Mouse (Mus musculus) neural tube, embryonic 11.5 days (tissue): ENCODE measurements around the gene Stat3. TPM values are rescaled to one million over a fixed set of nuclear protein-coding genes. Genes with fewer than 3 reads are reported as not detected.

Source experiments
- ATAC-seq: fragments of 200-750 bp; cut with Nextera tagmentation; 2 replicates; pipeline ENCODE4 v1.8.0; 2017; ENCODE audit warnings: moderate number of reproducible peaks, mild to moderate bottlenecking, moderate TSS enrichment, moderate library complexity; ENCODE audit not compliant: insufficient read depth, low FRiP score, low TSS enrichment
- DNase-seq: peaks from one replicate; pipeline ENCODE4 v3.0.0-alpha.2; 2015; ENCODE audit warnings: low spot score
- H3K27ac ChIP-seq: fragments of 300-500 bp; sonication (generic); 2 replicates; pipeline ENCODE4 v1.5.1; 2014; ENCODE audit warnings: low read depth, mild to moderate bottlenecking, low read length
- H3K27me3 ChIP-seq: fragments of 300-500 bp; sonication (generic); 2 replicates; pipeline ENCODE4 v1.6.1; 2014; ENCODE audit warnings: mild to moderate bottlenecking, low read length, mixed read lengths; ENCODE audit not compliant: control insufficient read depth, insufficient read depth
- H3K36me3 ChIP-seq: fragments of 300-500 bp; sonication (generic); 2 replicates; pipeline ENCODE4 v1.6.1; 2014; ENCODE audit warnings: mild to moderate bottlenecking, low read length, moderate library complexity, mixed read lengths; ENCODE audit not compliant: control insufficient read depth, insufficient read depth
- H3K4me1 ChIP-seq: fragments of 300-500 bp; sonication (generic); 2 replicates; pipeline ENCODE4 v1.6.1; 2014; ENCODE audit warnings: low read length, mixed read lengths; ENCODE audit not compliant: control insufficient read depth, insufficient read depth
- H3K4me2 ChIP-seq: fragments of 300-500 bp; sonication (generic); 2 replicates; pipeline ENCODE4 v1.6.1; 2014; ENCODE audit warnings: low read depth, mild to moderate bottlenecking, moderate library complexity
- H3K4me3 ChIP-seq: fragments of 300-500 bp; sonication (generic); 2 replicates; pipeline ENCODE4 v1.5.1; 2014; ENCODE audit warnings: low read depth, low read length
- H3K9ac ChIP-seq: fragments of 300-500 bp; sonication (generic); 2 replicates; pipeline ENCODE4 v1.6.1; 2014; ENCODE audit warnings: mild to moderate bottlenecking, low read length
- H3K9me3 ChIP-seq: fragments of 300-500 bp; sonication (generic); 2 replicates; pipeline ENCODE4 v1.6.1; 2016; ENCODE audit warnings: low read length; ENCODE audit not compliant: control insufficient read depth
- WGBS: fragments of 180-500 bp; shearing (Covaris S2); extraction: QIAGEN DNeasy Blood & Tissue Kit; methylation state at CpG from one replicate; pipeline ENCODE4 v1.1.7; 2014; 5-methylcytosine and 5-hydroxymethylcytosine counted together
- polyA plus RNA-seq: library from polyadenylated mRNA; unstranded; fragments of >200 nt; fragmentation: Nextera tagmentation; extraction: Ambion mirVana; gene quantifications from 2 replicates; pipeline ENCODE4 v1.2.1, GENCODE M21; 2014

Stat3 gene
- polyA plus RNA-seq: 34.7 and 42.1 TPM in 2 replicates

DNA sequence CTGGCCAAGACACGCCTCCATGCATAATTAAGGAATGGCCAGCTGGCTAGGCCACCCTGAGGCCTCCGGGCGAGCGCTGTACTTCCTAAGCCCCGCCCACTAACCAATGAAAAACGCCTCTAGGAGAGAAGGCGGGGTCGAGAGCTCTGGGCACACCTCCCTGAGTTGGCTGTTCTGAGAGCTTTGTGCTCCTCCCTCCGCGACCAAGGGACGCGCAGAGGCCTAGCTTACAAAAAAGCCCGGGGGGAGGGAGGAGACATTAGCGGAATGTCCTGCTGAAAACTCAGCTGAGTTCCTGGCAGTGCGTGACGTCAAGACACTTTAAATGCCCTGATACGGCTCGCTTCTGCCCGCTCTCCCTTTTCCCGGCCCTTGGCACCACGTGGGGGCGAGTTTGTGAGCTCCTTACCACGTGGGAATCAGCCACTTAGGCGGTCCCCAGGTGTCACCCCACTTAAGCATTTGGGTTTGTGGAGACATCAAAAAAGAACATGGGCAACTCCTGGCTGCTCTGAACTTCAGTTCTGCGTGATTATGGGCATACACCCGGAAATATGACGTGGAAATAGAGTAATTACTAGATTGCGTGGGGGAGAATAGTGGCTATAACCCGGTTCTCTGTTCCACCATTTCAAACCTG is at the start of gene Stat3:
Gene Stat3, minus strand, starts transcription at position 29 of the 640 bp plus-strand sequence.
- Histone ChIP-seq H3K27me3 (no peaks in the 10 kb centered on the region), H3K4me3 (peak within 1 kb of the TSS; percentile 76), H3K4me1 (peaks cover 2% of the 10 kb centered on the region; the same call in 1 of the 2 replicates), H3K4me2 (peak within 1 kb of the TSS; percentile 67), H3K9ac (peak within 1 kb of the TSS; percentile 85), H3K9me3 (no peaks in the 10 kb centered on the region), H3K36me3 (no peaks in the 10 kb centered on the region), H3K27ac (peak within 1 kb of the TSS; percentile 64)
- under 1% methylated on average over 29 of the region's 29 CpGs for WGBS
- peak; percentile 93 for ATAC-seq
- peak; percentile 100 for DNase-seq

DNA sequence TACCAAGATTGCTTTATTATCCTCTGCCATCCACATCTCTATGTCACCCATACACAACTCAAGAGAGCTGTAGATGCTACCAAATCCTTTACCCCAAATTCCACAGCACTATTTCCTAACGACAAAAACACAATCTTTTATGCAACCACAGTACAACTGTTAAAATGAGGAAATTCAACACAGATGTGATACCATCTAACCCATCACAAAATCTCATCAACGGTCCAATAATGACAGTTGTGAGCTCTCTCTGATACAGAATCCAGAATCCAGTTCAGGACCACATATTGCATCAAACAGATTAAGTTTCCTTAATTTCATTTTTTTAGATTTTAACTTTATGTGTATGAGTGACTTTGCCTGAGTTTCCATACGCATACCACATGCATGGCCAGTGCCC is 49.3 kb upstream of the Stat3 start:
- WGBS: 87% methylated on average over 3 of the region's 3 CpGs
- no peaks in the 10 kb centered on the region for H3K36me3 ChIP-seq
- no peaks in the 10 kb centered on the region for H3K9me3 ChIP-seq
- ATAC-seq (no peak), DNase-seq (no peak)
- H3K9ac ChIP-seq: no peak overlapping the region
- no peak overlapping the region for H3K27ac ChIP-seq
- H3K4me3 ChIP-seq: no peak overlapping the region
- no peak overlapping the region for H3K4me2 ChIP-seq
- no peaks in the 10 kb centered on the region for H3K27me3 ChIP-seq
- no peaks in the 10 kb centered on the region for H3K4me1 ChIP-seq

DNA sequence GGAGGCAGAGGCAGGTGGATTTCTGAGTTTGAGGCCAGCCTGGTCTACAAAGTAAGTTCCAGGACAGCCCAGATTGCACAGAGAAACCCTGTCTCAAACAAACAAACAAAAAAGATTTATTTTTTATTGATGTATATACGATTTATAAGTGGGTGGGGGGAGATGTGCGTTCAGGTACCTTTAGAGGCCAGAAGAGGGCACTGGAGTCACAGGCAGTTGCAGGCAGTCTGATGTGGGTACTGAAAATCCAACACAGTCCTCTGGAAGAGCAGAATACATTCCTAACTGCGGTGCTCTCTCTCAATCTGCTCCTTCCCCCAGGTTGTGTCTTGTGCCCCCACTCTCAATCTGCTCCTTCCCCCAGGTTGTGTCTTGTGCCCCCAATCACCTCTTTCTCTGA is 46.3 kb upstream of the Stat3 start:
- 52% methylated on average over 3 of the region's 3 CpGs for WGBS
- no peaks in the 10 kb centered on the region for H3K9me3 ChIP-seq
- no peaks in the 10 kb centered on the region for H3K36me3 ChIP-seq
- no peak overlapping the region for H3K4me2 ChIP-seq
- H3K9ac ChIP-seq: no peak overlapping the region
- H3K27me3 ChIP-seq: peaks cover 4% of the 10 kb centered on the region; the same call in 1 of the 2 replicates
- no peak for ATAC-seq
- no peak overlapping the region for H3K27ac ChIP-seq
- no peak overlapping the region for H3K4me3 ChIP-seq
- no peaks in the 10 kb centered on the region for H3K4me1 ChIP-seq
- DNase-seq: no peak

DNA sequence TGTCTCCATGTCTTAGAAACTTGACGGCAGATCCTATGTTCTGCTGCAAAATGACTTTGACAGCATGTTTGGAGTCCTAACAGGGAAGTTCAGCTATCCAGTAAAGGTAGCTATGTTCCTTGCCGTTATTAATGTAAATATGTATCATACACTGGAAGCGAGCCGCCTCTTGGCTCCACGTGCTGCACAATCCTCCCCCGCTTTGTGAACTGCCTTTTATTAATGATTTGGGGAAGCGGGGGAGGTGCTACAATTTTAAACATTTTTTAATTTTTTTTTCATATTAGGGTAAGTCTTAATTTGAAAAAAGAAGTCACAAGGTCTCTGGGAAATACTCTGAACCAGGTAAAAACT is 44.4 kb upstream of the Stat3 start:
- Histone ChIP-seq H3K4me3 (no peak overlapping the region), H3K4me1 (no peaks in the 10 kb centered on the region), H3K9ac (no peak overlapping the region), H3K9me3 (no peaks in the 10 kb centered on the region), H3K36me3 (no peaks in the 10 kb centered on the region), H3K4me2 (no peak overlapping the region), H3K27ac (no peak overlapping the region), H3K27me3 (peaks cover 4% of the 10 kb centered on the region; the same call in 1 of the 2 replicates)
- DNase-seq (no peak), ATAC-seq (no peak)
- WGBS: 79% methylated on average over 7 of the region's 7 CpGs

DNA sequence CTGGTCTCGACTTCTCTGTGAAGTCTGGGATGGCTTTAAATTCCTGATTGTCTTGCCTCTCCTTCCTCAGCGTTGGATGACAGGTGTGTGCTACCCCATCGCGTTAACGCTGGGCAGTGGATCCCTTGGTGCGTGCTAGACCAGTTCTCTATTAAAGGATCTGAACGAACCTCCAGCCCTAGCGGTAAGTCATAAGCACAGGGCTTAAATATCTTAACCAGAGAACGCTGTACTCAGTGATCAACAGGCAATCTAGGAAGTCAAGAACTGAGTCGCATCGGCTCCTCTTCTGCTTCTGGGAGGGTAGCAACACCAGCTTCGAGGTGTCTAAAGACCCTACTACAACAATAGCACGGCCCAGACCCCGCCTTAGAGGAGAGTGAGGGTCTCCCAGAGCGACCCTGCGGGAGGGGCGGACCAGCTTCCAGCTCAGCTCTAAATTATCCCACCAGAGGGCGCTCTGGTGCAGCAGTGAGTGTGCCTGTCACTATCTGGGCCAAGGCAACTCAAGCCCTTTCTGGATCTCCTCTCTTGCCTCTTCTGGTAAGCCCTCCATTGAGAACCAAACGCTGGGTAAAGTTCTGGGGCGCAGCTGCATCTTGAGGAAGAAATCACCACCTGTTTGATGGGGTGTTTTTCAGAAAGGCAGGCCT is 43.9 kb upstream of the Stat3 start:
- WGBS: 4% methylated on average over 20 of the region's 20 CpGs
- no peak overlapping the region for H3K27ac ChIP-seq
- no peak for ATAC-seq

DNA sequence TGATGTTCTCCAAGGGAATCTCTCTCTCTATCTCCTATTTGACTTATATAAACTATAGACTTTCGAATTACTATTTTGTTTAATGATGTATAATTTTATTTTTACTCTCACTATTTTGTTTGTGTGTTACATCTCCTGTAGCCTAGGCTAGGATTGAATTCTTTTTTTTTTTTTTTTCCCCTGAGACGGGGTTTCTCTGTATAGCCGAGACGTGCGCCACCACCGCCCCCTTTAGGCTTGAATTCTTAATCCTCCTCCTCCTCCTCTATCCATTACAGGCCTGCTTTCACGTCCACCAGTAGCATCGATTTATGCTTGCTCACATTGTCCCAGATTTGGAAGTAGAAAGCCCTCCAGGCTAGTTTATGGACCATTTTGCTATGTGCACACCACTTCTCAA is 42.7 kb upstream of the Stat3 start:
- no peak overlapping the region for H3K4me2 ChIP-seq
- DNase-seq (no peak), ATAC-seq (no peak)
- no peaks in the 10 kb centered on the region for H3K36me3 ChIP-seq
- no peak overlapping the region for H3K27ac ChIP-seq
- WGBS: 13% methylated on average over 8 of the region's 8 CpGs
- H3K9ac ChIP-seq: no peak overlapping the region
- peaks cover 4% of the 10 kb centered on the region; the same call in 1 of the 2 replicates for H3K27me3 ChIP-seq
- no peak overlapping the region for H3K4me3 ChIP-seq
- H3K9me3 ChIP-seq: no peaks in the 10 kb centered on the region
- no peaks in the 10 kb centered on the region for H3K4me1 ChIP-seq

More for the DNA sequence above, 43.9 kb upstream of the Stat3 start:
- H3K4me2 ChIP-seq: peak overlapping the region; percentile 42
- H3K9ac ChIP-seq: no peak overlapping the region
- DNase-seq: peak; percentile 88
- H3K4me3 ChIP-seq: 0 out of 2 replicates have a peak overlapping the region, but pooled peaks have one; percentile 11
- H3K36me3 ChIP-seq: no peaks in the 10 kb centered on the region
- H3K27me3 ChIP-seq: peaks cover 4% of the 10 kb centered on the region; the same call in 1 of the 2 replicates
- no peaks in the 10 kb centered on the region for H3K4me1 ChIP-seq
- H3K9me3 ChIP-seq: no peaks in the 10 kb centered on the region

DNA sequence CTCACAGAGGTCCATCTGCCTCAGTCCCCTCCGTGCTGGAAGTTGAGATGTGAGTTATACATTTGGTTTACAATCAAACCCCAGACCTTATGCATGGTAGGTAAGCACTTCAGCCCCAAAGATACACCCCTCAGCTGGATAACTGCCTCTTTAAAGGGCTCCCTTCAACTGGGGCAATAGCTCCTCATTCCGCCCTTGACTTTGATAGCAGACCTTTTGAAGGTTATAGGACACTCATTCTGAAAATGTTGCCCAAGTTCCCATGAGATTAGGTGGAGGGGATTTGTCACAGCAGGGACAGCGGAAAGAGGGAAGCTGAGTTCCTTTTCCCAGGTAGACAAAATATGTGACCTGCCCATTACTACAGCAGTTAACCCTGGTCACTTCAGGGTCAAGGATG is 41.9 kb upstream of the Stat3 start:
- Histone ChIP-seq H3K9me3 (no peaks in the 10 kb centered on the region), H3K27ac (no peak overlapping the region), H3K36me3 (no peaks in the 10 kb centered on the region), H3K27me3 (peaks cover 4% of the 10 kb centered on the region; the same call in 1 of the 2 replicates), H3K9ac (no peak overlapping the region), H3K4me3 (no peak overlapping the region), H3K4me2 (no peak overlapping the region), H3K4me1 (no peaks in the 10 kb centered on the region)
- DNase-seq (no peak), ATAC-seq (no peak)
- 61% methylated on average over 3 of the region's 3 CpGs for WGBS

DNA sequence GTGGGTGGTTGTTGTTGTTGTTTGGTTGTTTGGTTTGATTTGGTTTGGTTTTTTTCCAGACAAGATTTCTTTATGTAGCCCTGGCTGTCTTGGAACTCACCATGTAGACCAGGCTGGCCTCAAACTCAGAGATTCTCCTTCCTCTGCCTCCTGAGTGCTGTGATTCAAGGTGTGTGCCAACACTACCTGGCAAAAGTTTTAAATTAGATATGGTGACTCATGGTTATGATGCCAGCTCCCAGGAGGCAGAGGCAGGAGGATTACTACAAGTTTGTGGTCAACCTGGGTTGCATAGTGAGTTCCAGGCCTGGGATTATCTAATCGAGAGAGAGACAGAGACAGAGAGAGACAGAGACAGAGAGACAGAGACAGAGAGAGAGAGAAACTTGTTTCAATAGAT is 41.1 kb upstream of the Stat3 start:
- Histone ChIP-seq H3K27me3 (peaks cover 4% of the 10 kb centered on the region; the same call in 1 of the 2 replicates), H3K27ac (no peak overlapping the region), H3K4me3 (no peak overlapping the region), H3K36me3 (no peaks in the 10 kb centered on the region), H3K4me2 (no peak overlapping the region), H3K9me3 (no peaks in the 10 kb centered on the region), H3K9ac (no peak overlapping the region), H3K4me1 (no peaks in the 10 kb centered on the region)
- no peak for ATAC-seq
- no peak for DNase-seq
- 71% methylated on average over 1 of the region's 1 CpGs for WGBS

- Histone ChIP-seq H3K9me3 (no peaks in the 10 kb centered on the region), H3K4me2 (no peak overlapping the region), H3K4me3 (no peak overlapping the region), H3K36me3 (no peaks in the 10 kb centered on the region), H3K27me3 (peaks cover 4% of the 10 kb centered on the region; the same call in 1 of the 2 replicates), H3K4me1 (no peaks in the 10 kb centered on the region), H3K9ac (no peak overlapping the region), H3K27ac (no peak overlapping the region)
- no peak for DNase-seq
- no peak for ATAC-seq
- WGBS: 83% methylated on average over 8 of the region's 8 CpGs
Observed at GRCm38 (mm10) chr11:100979887-100980286, 40.5 kb upstream of the Stat3 start.
